Comparison of ENCODE assay signal across 9 mouse cellular contexts in genomic region chr16:84042010-84042449, GRCm38 (mm10).
A peak's percentile ranks its signal among the peaks of the same experiment; 100 is the strongest.
DNase-seq lines count a peak whose midpoint lies in the region; ATAC-seq and TF ChIP-seq lines count a peak whose summit lies in the region.
"Had no signal": no experiment of that assay in that cellular context is flagged by ENCODE, and none has a peak within 500 bp of the region (broad histone marks: within the 10 kb centered on the region; RNA-seq: fewer than 3 reads in every experiment).

No protein-coding gene starts in this region.

- H3K9ac ChIP-seq in embryonic facial prominence, embryonic 14.5 days (ENCODE audit: low read depth, low read length): no peak overlapping the region
- H3K9ac ChIP-seq in midbrain, embryonic 16.5 days (ENCODE audit: low read depth, low read length): no peak overlapping the region
- H3K9ac ChIP-seq: limb, embryonic 13.5 days had no signal

- peak; percentile 37; the same call in 1 of the 2 replicates for ATAC-seq in embryonic facial prominence, embryonic 14.5 days (ENCODE audit: low read depth)
- peak; percentile 94 for ATAC-seq in midbrain, embryonic 16.5 days
- no peak for ATAC-seq in erythroid progenitor cell, adult 5-6 weeks (replicated peaks; ENCODE audit: low FRiP score, poor library complexity, severe bottlenecking)

- H3K4me1 ChIP-seq in embryonic facial prominence, embryonic 14.5 days (ENCODE audit: control insufficient read depth, insufficient read depth, low read length): no peaks in the 10 kb centered on the region
- no peaks in the 10 kb centered on the region for H3K4me1 ChIP-seq in embryonic facial prominence, embryonic 10.5 days
- 0 out of 2 replicates have a peak, but pooled peaks cover 2% of the 10 kb centered on the region for H3K4me1 ChIP-seq in cerebellum, adult 2 months (ENCODE audit: control insufficient read depth, insufficient read depth, low read length)
- H3K4me1 ChIP-seq in midbrain, embryonic 16.5 days (ENCODE audit: control insufficient read depth, insufficient read depth, low read length): no peaks in the 10 kb centered on the region
- H3K4me1 ChIP-seq: limb, embryonic 13.5 days had no signal

- no peaks in the 10 kb centered on the region for H3K36me3 ChIP-seq in embryonic facial prominence, embryonic 14.5 days (ENCODE audit: control insufficient read depth, insufficient read depth, low read length)
- no peaks in the 10 kb centered on the region for H3K36me3 ChIP-seq in embryonic facial prominence, embryonic 10.5 days (replicated peaks)
- no peaks in the 10 kb centered on the region for H3K36me3 ChIP-seq in midbrain, embryonic 16.5 days (ENCODE audit: control insufficient read depth, insufficient read depth, low read length)
- H3K36me3 ChIP-seq: limb, embryonic 13.5 days had no signal

- H3K27ac ChIP-seq in embryonic facial prominence, embryonic 14.5 days (replicated peaks; ENCODE audit: low read depth, low read length): no peak overlapping the region
- no peak overlapping the region for H3K27ac ChIP-seq in embryonic facial prominence, embryonic 10.5 days (replicated peaks)
- no peak overlapping the region for H3K27ac ChIP-seq in cerebellum, adult 2 months (ENCODE audit: insufficient read depth, low read length)
- H3K27ac ChIP-seq in midbrain, embryonic 16.5 days (ENCODE audit: low read length): no peak overlapping the region
- H3K27ac ChIP-seq: limb, embryonic 13.5 days had no signal

- DNase-seq in embryonic facial prominence, embryonic 14.5 days (ENCODE audit: low spot score): peak; percentile 19
- no peak for DNase-seq in embryonic facial prominence, embryonic 10.5 days (ENCODE audit: low spot score)
- DNase-seq in cerebellum, adult 2 months: peak; percentile 46 to 72
- peak; percentile 69 for DNase-seq in layer of hippocampus, adult 11-12 months (ENCODE audit: low spot score)
- DNase-seq in T-cell, adult 2 months (ENCODE audit: low spot score): no peak
- DNase-seq in heart, adult 8-10 months (ENCODE audit: low spot score): no peak

- no peaks in the 10 kb centered on the region for H3K9me3 ChIP-seq in embryonic facial prominence, embryonic 14.5 days (ENCODE audit: control insufficient read depth, low read length)
- no peaks in the 10 kb centered on the region for H3K9me3 ChIP-seq in embryonic facial prominence, embryonic 10.5 days
- H3K9me3 ChIP-seq in midbrain, embryonic 16.5 days (replicated peaks; ENCODE audit: control insufficient read depth, low read length, poor library complexity, severe bottlenecking): no peaks in the 10 kb centered on the region
- H3K9me3 ChIP-seq: limb, embryonic 13.5 days had no signal

- H3K4me3 ChIP-seq in embryonic facial prominence, embryonic 14.5 days (ENCODE audit: low read depth, low read length): no peak overlapping the region
- no peak overlapping the region for H3K4me3 ChIP-seq in embryonic facial prominence, embryonic 10.5 days
- H3K4me3 ChIP-seq in cerebellum, adult 2 months (replicated peaks; ENCODE audit: insufficient read depth, low read depth, low read length): no peak overlapping the region
- H3K4me3 ChIP-seq in midbrain, embryonic 16.5 days (ENCODE audit: low read depth, low read length): no peak overlapping the region
- H3K4me3 ChIP-seq: limb, embryonic 13.5 days had no signal

- no peak for TF ChIP-seq POLR2A in cerebellum, adult 2 months (IDR thresholded peaks at IDR 0.05; ENCODE audit: borderline replicate concordance, insufficient read depth, low read length)

- no peak for TF ChIP-seq CTCF in cerebellum, adult 2 months (IDR thresholded peaks at IDR 0.05; ENCODE audit: borderline replicate concordance, insufficient read depth, low read depth, low read length)

- no peak overlapping the region for H3K4me2 ChIP-seq in embryonic facial prominence, embryonic 14.5 days (ENCODE audit: low read depth, low read length)
- no peak overlapping the region for H3K4me2 ChIP-seq in midbrain, embryonic 16.5 days (ENCODE audit: low read length)
- H3K4me2 ChIP-seq: limb, embryonic 13.5 days had no signal

- H3K27me3 ChIP-seq in embryonic facial prominence, embryonic 14.5 days (replicated peaks; ENCODE audit: control insufficient read depth, insufficient read depth, low read length): no peaks in the 10 kb centered on the region
- H3K27me3 ChIP-seq in embryonic facial prominence, embryonic 10.5 days (replicated peaks; ENCODE audit: low read depth, poor library complexity, severe bottlenecking): no peaks in the 10 kb centered on the region
- no peaks in the 10 kb centered on the region for H3K27me3 ChIP-seq in cerebellum, adult 2 months (ENCODE audit: control insufficient read depth, insufficient read depth, low read length)
- no peaks in the 10 kb centered on the region for H3K27me3 ChIP-seq in midbrain, embryonic 16.5 days (ENCODE audit: control insufficient read depth, insufficient read depth, low read depth, low read length)
- H3K27me3 ChIP-seq: limb, embryonic 13.5 days had no signal

- 84% methylated on average over 4 of the region's 4 CpGs for WGBS in embryonic facial prominence, embryonic 14.5 days
- 86% methylated on average over 4 of the region's 4 CpGs for WGBS in embryonic facial prominence, embryonic 10.5 days
- whole genome bisulfite sequencing in cerebellum, adult 2 months: 6% methylated on average over 4 of the region's 4 CpGs
- 73% methylated on average over 4 of the region's 4 CpGs for WGBS in midbrain, embryonic 16.5 days

Comparison
In these comparisons a context has a peak if more than half of its experiments do, and no peak if none do; other contexts are left out.
1. DNase-seq: peak in embryonic facial prominence, embryonic 14.5 days (single experiment), cerebellum, adult 2 months (2 of 2) and layer of hippocampus, adult 11-12 months (single experiment); none in embryonic facial prominence, embryonic 10.5 days (single experiment), T-cell, adult 2 months (single experiment) and heart, adult 8-10 months (single experiment).